17 mouse cellular contexts compared by ENCODE assay signal in genomic region chr4:21780816-21781726, GRCm38 (mm10). TPM values are rescaled to one million over a fixed set of nuclear protein-coding genes. Genes with fewer than 3 reads are reported as not detected.
DNase-seq lines count a peak whose midpoint lies in the region; ATAC-seq and TF ChIP-seq lines count a peak whose summit lies in the region.
"Had no signal": no experiment of that assay in that cellular context is flagged by ENCODE, and none has a peak within 500 bp of the region (broad histone marks: within the 10 kb centered on the region; RNA-seq: fewer than 3 reads in every experiment).

No protein-coding gene starts in this region.

- no peaks in the 10 kb centered on the region for H3K27me3 ChIP-seq in kidney, embryonic 14.5 days (ENCODE audit: control insufficient read depth, insufficient read depth, low read length)
- no peaks in the 10 kb centered on the region for H3K27me3 ChIP-seq in liver, embryonic 11.5 days (replicated peaks; ENCODE audit: control insufficient read depth, insufficient read depth, low read length)
- H3K27me3 ChIP-seq in stomach, postnatal 0 days (ENCODE audit: control insufficient read depth, insufficient read depth, low read length): no peaks in the 10 kb centered on the region
- no peaks in the 10 kb centered on the region for H3K27me3 ChIP-seq in forebrain, embryonic 12.5 days
- H3K27me3 ChIP-seq: embryonic facial prominence, embryonic 12.5 days; heart, embryonic 15.5 days; hindbrain, embryonic 13.5 days; neural tube, embryonic 12.5 days had no signal

- WGBS in kidney, embryonic 14.5 days: 94% methylated on average over 12 of the region's 12 CpGs
- 76% methylated on average over 12 of the region's 12 CpGs for whole genome bisulfite sequencing in liver, embryonic 11.5 days
- 82% methylated on average over 12 of the region's 12 CpGs for WGBS in stomach, postnatal 0 days
- 98% methylated on average over 12 of the region's 12 CpGs for WGBS in forebrain, embryonic 12.5 days

- H3K9ac ChIP-seq in kidney, embryonic 14.5 days (ENCODE audit: low read depth, low read length): no peak overlapping the region
- 0 out of 2 replicates have a peak overlapping the region, but pooled peaks have one; percentile 15 for H3K9ac ChIP-seq in liver, embryonic 11.5 days (ENCODE audit: low read depth, low read length)
- no peak overlapping the region for H3K9ac ChIP-seq in stomach, postnatal 0 days (ENCODE audit: low read length)
- H3K9ac ChIP-seq in forebrain, embryonic 12.5 days: no peak overlapping the region
- H3K9ac ChIP-seq: embryonic facial prominence, embryonic 12.5 days; forebrain, postnatal 0 days; heart, embryonic 15.5 days; hindbrain, embryonic 13.5 days; neural tube, embryonic 12.5 days had no signal

- no peak overlapping the region for H3K4me3 ChIP-seq in kidney, embryonic 14.5 days (ENCODE audit: low read length)
- no peak overlapping the region for H3K4me3 ChIP-seq in liver, embryonic 11.5 days (ENCODE audit: low read depth, low read length)
- no peak overlapping the region for H3K4me3 ChIP-seq in stomach, postnatal 0 days (ENCODE audit: low read depth, low read length)
- H3K4me3 ChIP-seq in forebrain, embryonic 12.5 days (replicated peaks): no peak overlapping the region
- H3K4me3 ChIP-seq: embryonic facial prominence, embryonic 12.5 days; heart, embryonic 15.5 days; hindbrain, embryonic 13.5 days; neural tube, embryonic 12.5 days had no signal

- H3K9me3 ChIP-seq in kidney, embryonic 14.5 days (ENCODE audit: control insufficient read depth, low read length): no peaks in the 10 kb centered on the region
- H3K9me3 ChIP-seq in liver, embryonic 11.5 days (ENCODE audit: control insufficient read depth, low read length): no peaks in the 10 kb centered on the region
- no peaks in the 10 kb centered on the region for H3K9me3 ChIP-seq in stomach, postnatal 0 days (ENCODE audit: control insufficient read depth, low read length)
- H3K9me3 ChIP-seq in forebrain, embryonic 12.5 days: no peaks in the 10 kb centered on the region
- H3K9me3 ChIP-seq: embryonic facial prominence, embryonic 12.5 days; heart, embryonic 15.5 days; hindbrain, embryonic 13.5 days; neural tube, embryonic 12.5 days had no signal

- TF ChIP-seq EP300 in stomach, postnatal 0 days (optimal IDR thresholded peaks at IDR 0.05): no peak

- H3K36me3 ChIP-seq in kidney, embryonic 14.5 days (ENCODE audit: control insufficient read depth, insufficient read depth, low read length): peaks cover 43% of the 10 kb centered on the region
- H3K36me3 ChIP-seq in liver, embryonic 11.5 days (ENCODE audit: control insufficient read depth, insufficient read depth, low read length): peaks cover 28% of the 10 kb centered on the region
- H3K36me3 ChIP-seq in stomach, postnatal 0 days (ENCODE audit: control insufficient read depth, insufficient read depth, low read length): peaks cover 18% of the 10 kb centered on the region
- peaks cover 48% of the 10 kb centered on the region for H3K36me3 ChIP-seq in forebrain, embryonic 12.5 days (replicated peaks)

- no peak overlapping the region for H3K27ac ChIP-seq in kidney, embryonic 14.5 days (ENCODE audit: low read depth, low read length)
- peak overlapping the region; percentile 75 for H3K27ac ChIP-seq in liver, embryonic 11.5 days (ENCODE audit: low read depth, low read length)
- H3K27ac ChIP-seq in stomach, postnatal 0 days (replicated peaks): no peak overlapping the region
- no peak overlapping the region for H3K27ac ChIP-seq in forebrain, embryonic 12.5 days
- H3K27ac ChIP-seq: embryonic facial prominence, embryonic 12.5 days; heart, embryonic 15.5 days; hindbrain, embryonic 13.5 days; neural tube, embryonic 12.5 days had no signal

- no peak for TF ChIP-seq CTCF in stomach, postnatal 0 days (IDR thresholded peaks at IDR 0.05; ENCODE audit: low read depth)

- ATAC-seq in kidney, embryonic 14.5 days (ENCODE audit: low FRiP score, low TSS enrichment): no peak
- peak; percentile 89 for ATAC-seq in liver, embryonic 11.5 days (replicated peaks; ENCODE audit: low FRiP score)
- ATAC-seq in stomach, postnatal 0 days (ENCODE audit: low FRiP score, low TSS enrichment): peak; percentile 85; the same call in 1 of the 2 replicates
- no peak for ATAC-seq in forebrain, embryonic 12.5 days (ENCODE audit: low FRiP score)
- ATAC-seq: forebrain, postnatal 0 days had no signal

- peak; percentile 69 for DNase-seq in kidney, adult 11 months
- peak; percentile 71 for DNase-seq in kidney, adult 9 months
- DNase-seq in liver, embryonic 11.5 days (ENCODE audit: low spot score): no peak
- DNase-seq in stomach, postnatal 0 days (ENCODE audit: low spot score): peak; percentile 40
- DNase-seq in MN1 (ENCODE audit: low spot score): no peak
- no peak for DNase-seq in adrenal gland, postnatal 36 days
- DNase-seq: cerebellum, postnatal 14 days; forebrain, postnatal 0 days; gastrocnemius, postnatal 25 days; midbrain, embryonic 14.5 days; thymus, adult 2 months had no signal

- no peak overlapping the region for H3K4me2 ChIP-seq in kidney, embryonic 14.5 days (replicated peaks; ENCODE audit: low read depth, low read length)
- H3K4me2 ChIP-seq in liver, embryonic 11.5 days: peak overlapping the region; percentile 38
- no peak overlapping the region for H3K4me2 ChIP-seq in stomach, postnatal 0 days (replicated peaks; ENCODE audit: low read depth)
- no peak overlapping the region for H3K4me2 ChIP-seq in forebrain, embryonic 12.5 days
- H3K4me2 ChIP-seq: embryonic facial prominence, embryonic 12.5 days; heart, embryonic 15.5 days; hindbrain, embryonic 13.5 days; neural tube, embryonic 12.5 days had no signal

- 0 out of 2 replicates have a peak, but pooled peaks cover 7% of the 10 kb centered on the region for H3K4me1 ChIP-seq in kidney, embryonic 14.5 days (ENCODE audit: control insufficient read depth, insufficient read depth, low read length)
- H3K4me1 ChIP-seq in liver, embryonic 11.5 days (replicated peaks; ENCODE audit: control insufficient read depth, insufficient read depth, low read length): peaks cover 16% of the 10 kb centered on the region
- H3K4me1 ChIP-seq in stomach, postnatal 0 days (replicated peaks; ENCODE audit: control insufficient read depth, insufficient read depth): no peaks in the 10 kb centered on the region; the same call in 1 of the 2 replicates
- peaks cover 12% of the 10 kb centered on the region for H3K4me1 ChIP-seq in forebrain, embryonic 12.5 days

RNA-seq across cellular contexts. Expression of gene Tstd3, which starts 14.1 kb away (rescaled TPM):
- polyA plus RNA-seq in kidney, embryonic 14.5 days (2014; fragmentation: Nextera tagmentation; extraction: Ambion mirVana): 12.4 and 13.7 TPM in 2 replicates
- polyA plus RNA-seq in liver, embryonic 11.5 days (2014; fragmentation: Nextera tagmentation; extraction: Ambion mirVana): 27.1 and 30.1 TPM in 2 replicates
- polyA plus RNA-seq in stomach, postnatal 0 days (2015; fragmentation: Nextera tagmentation; extraction: Ambion mirVana): 13.5 and 14.8 TPM in 2 replicates
- polyA plus RNA-seq in forebrain, embryonic 12.5 days (2016; fragmentation: Nextera tagmentation; extraction: Ambion mirVana): 21.7 and 23.5 TPM in 2 replicates
- 10 to 100 TPM in 1 of 2 experiments, 1 to 10 TPM in 1; 6.4 to 12.9 TPM for total RNA-seq in adrenal gland, postnatal 36 days (2021)

RNA-seq across cellular contexts. Expression of gene Usp45, which starts 14.1 kb away (rescaled TPM):
- 5.9 and 12.6 TPM in 2 replicates for polyA plus RNA-seq in kidney, embryonic 14.5 days (2014; fragmentation: Nextera tagmentation; extraction: Ambion mirVana)
- polyA plus RNA-seq in liver, embryonic 11.5 days (2014; fragmentation: Nextera tagmentation; extraction: Ambion mirVana): 16.5 and 18.8 TPM in 2 replicates
- 2.7 and 3.4 TPM in 2 replicates for polyA plus RNA-seq in stomach, postnatal 0 days (2015; fragmentation: Nextera tagmentation; extraction: Ambion mirVana)
- polyA plus RNA-seq in forebrain, embryonic 12.5 days (2016; fragmentation: Nextera tagmentation; extraction: Ambion mirVana): 12.9 and 13.4 TPM in 2 replicates
- total RNA-seq in adrenal gland, postnatal 36 days (2021): 10 to 100 TPM; 16.8 to 23.6 TPM

RNA-seq across cellular contexts. Expression of gene Ccnc, which starts 53.6 kb away (rescaled TPM):
- polyA plus RNA-seq in kidney, embryonic 14.5 days (2014; fragmentation: Nextera tagmentation; extraction: Ambion mirVana): 48.4 and 48.9 TPM in 2 replicates
- polyA plus RNA-seq in liver, embryonic 11.5 days (2014; fragmentation: Nextera tagmentation; extraction: Ambion mirVana): 38.8 and 41.6 TPM in 2 replicates
- 23.6 and 24.6 TPM in 2 replicates for polyA plus RNA-seq in stomach, postnatal 0 days (2015; fragmentation: Nextera tagmentation; extraction: Ambion mirVana)
- polyA plus RNA-seq in forebrain, embryonic 12.5 days (2016; fragmentation: Nextera tagmentation; extraction: Ambion mirVana): 63.7 and 67.2 TPM in 2 replicates
- 10 to 100 TPM; 21.4 to 25.2 TPM for total RNA-seq in adrenal gland, postnatal 36 days (2021)

Comparison
In these comparisons a context has a peak if more than half of its experiments do, and no peak if none do; other contexts are left out.
1. DNase-seq: peak in kidney, adult 11 months (single experiment), kidney, adult 9 months (single experiment) and stomach, postnatal 0 days (single experiment); none in liver, embryonic 11.5 days (single experiment), MN1 (single experiment) and adrenal gland, postnatal 36 days (0 of 2).
2. ATAC-seq: peak in liver, embryonic 11.5 days (single experiment) and stomach, postnatal 0 days (single experiment); none in kidney, embryonic 14.5 days (single experiment) and forebrain, embryonic 12.5 days (single experiment).